Mouse (Mus musculus) CH12.LX (cell line): ENCODE measurements around the gene 2210408I21Rik. TPM values are rescaled to one million over a fixed set of nuclear protein-coding genes. Genes with fewer than 3 reads are reported as not detected.

Source experiments
- DNase-seq: peaks from one replicate; pipeline ENCODE4 v3.0.0-alpha.2; 2013; ENCODE audit errors: extremely low read depth
- H3K27ac ChIP-seq: 2 replicates; pipeline ENCODE4 v1.5.1; 2012; ENCODE audit warnings: low read depth, mild to moderate bottlenecking, control low read depth, moderate library complexity; ENCODE audit not compliant: insufficient read depth
- H3K27me3 ChIP-seq: replicated peaks from 2 replicates; pipeline ENCODE3; 2012; ENCODE audit warnings: inconsistent platforms
- H3K36me3 ChIP-seq, 2 experiments: replicated peaks in 1 of 2; 2 replicates each; pipeline versions ENCODE3 to v1.6.1; 2012; ENCODE audit warnings: inconsistent platforms in 1 of 2, low read length in 1 of 2, mild to moderate bottlenecking in 1 of 2, mixed read lengths in 1 of 2, moderate library complexity in 1 of 2; ENCODE audit not compliant: control insufficient read depth in 1 of 2, insufficient read depth in 1 of 2
- H3K4me1 ChIP-seq, 2 experiments: 2 replicates each; pipeline ENCODE4 v1.6.1; 2012; ENCODE audit warnings: inconsistent platforms in 1 of 2, moderate library complexity in 1 of 2; ENCODE audit not compliant: insufficient read depth in 2 of 2, control insufficient read depth in 1 of 2
- H3K4me2 ChIP-seq: 2 replicates; pipeline ENCODE4 v1.6.1; 2012; ENCODE audit warnings: low read depth, mild to moderate bottlenecking, control low read depth; ENCODE audit not compliant: poor library complexity, insufficient read depth, severe bottlenecking
- H3K4me3 ChIP-seq, 3 experiments: fragments of 150-350 bp in 1 of 3; sonication (generic) in 1 of 3; replicated peaks in 1 of 3; 2 replicates each; pipeline versions ENCODE3 to v1.5.1; 2011 to 2012; ENCODE audit warnings: low read depth in 2 of 3, low read length in 2 of 3, mild to moderate bottlenecking in 2 of 3, moderate library complexity in 2 of 3, control low read depth in 1 of 3, improper control_type of control experiment in 1 of 3, inconsistent platforms in 1 of 3, mixed read lengths in 1 of 3; ENCODE audit not compliant: poor library complexity in 1 of 3
- H3K79me2 ChIP-seq: replicated peaks from 2 replicates; pipeline ENCODE4 v1.6.1; 2012; ENCODE audit warnings: mild to moderate bottlenecking, moderate library complexity; ENCODE audit not compliant: control insufficient read depth, poor library complexity, insufficient read depth, severe bottlenecking; ENCODE audit errors: extremely low read depth
- H3K9ac ChIP-seq: 2 replicates; pipeline ENCODE4 v1.6.1; 2012; ENCODE audit warnings: low read depth, mild to moderate bottlenecking, control low read depth, moderate library complexity; ENCODE audit not compliant: insufficient read depth
- H3K9me3 ChIP-seq: replicated peaks from 2 replicates; pipeline ENCODE3; 2012; ENCODE audit warnings: low read length, inconsistent platforms, mixed read lengths
- CHD2 ChIP-seq: IDR thresholded peaks from 2 replicates; pipeline ENCODE4 v1.6.1; 2011; ENCODE audit warnings: low read length, improper control_type of control experiment
- CTCF ChIP-seq, 2 experiments: IDR thresholded peaks in 1 of 2; conservative IDR thresholded peaks in 1 of 2; 2 replicates each; pipeline ENCODE4 v1.5.1; 2011 to 2012; ENCODE audit warnings: low read depth in 2 of 2, low read length in 2 of 2, improper control_type of control experiment in 1 of 2, inconsistent platforms in 1 of 2, mild to moderate bottlenecking in 1 of 2, moderate library complexity in 1 of 2
- E2F4 ChIP-seq: IDR thresholded peaks from 2 replicates; pipeline ENCODE4 v1.6.1; 2011; ENCODE audit warnings: low read depth, low read length, improper control_type of control experiment; ENCODE audit not compliant: insufficient replicate concordance
- EP300 ChIP-seq: IDR thresholded peaks from 2 replicates; pipeline ENCODE4 v1.6.1; 2011; ENCODE audit warnings: low read length, improper control_type of control experiment
- GABPA ChIP-seq: IDR thresholded peaks from 2 replicates; pipeline ENCODE4 v1.6.1; 2012; ENCODE audit warnings: low read depth, low read length, improper control_type of control experiment, inconsistent platforms; ENCODE audit not compliant: insufficient replicate concordance
- KAT2A ChIP-seq: IDR thresholded peaks from 2 replicates; pipeline ENCODE4 v1.6.1; 2012; ENCODE audit warnings: low read length, improper control_type of control experiment, inconsistent platforms; ENCODE audit not compliant: insufficient replicate concordance
- MAX ChIP-seq: IDR thresholded peaks from 2 replicates; pipeline ENCODE4 v1.6.1; 2011; ENCODE audit warnings: low read length, improper control_type of control experiment
- NRF1 ChIP-seq: IDR thresholded peaks from 2 replicates; pipeline ENCODE4 v1.6.1; 2014; ENCODE audit warnings: low read depth, mild to moderate bottlenecking, inconsistent platforms, low read length, improper control_type of control experiment, moderate library complexity
- POLR2A ChIP-seq: IDR thresholded peaks from 2 replicates; pipeline ENCODE4 v1.6.1; 2011; ENCODE audit warnings: low read depth, mild to moderate bottlenecking, improper control_type of control experiment, low read length
- SMC3 ChIP-seq: IDR thresholded peaks from 2 replicates; pipeline ENCODE4 v1.6.1; 2011; ENCODE audit warnings: low read depth, low read length, improper control_type of control experiment
- TCF12 ChIP-seq: IDR thresholded peaks from 2 replicates; pipeline ENCODE4 v1.6.1; 2014; ENCODE audit warnings: low read depth, mild to moderate bottlenecking, inconsistent platforms, low read length, improper control_type of control experiment
- USF1 ChIP-seq: IDR thresholded peaks from 2 replicates; pipeline ENCODE4 v1.6.1; 2014; ENCODE audit warnings: low read depth, mild to moderate bottlenecking, inconsistent platforms, low read length, improper control_type of control experiment
- ZC3H11A ChIP-seq: IDR thresholded peaks from 2 replicates; pipeline ENCODE4 v1.6.1; 2012; ENCODE audit warnings: low read depth, mild to moderate bottlenecking, inconsistent platforms, low read length, improper control_type of control experiment
- ZMIZ1 ChIP-seq: IDR thresholded peaks from 2 replicates; pipeline ENCODE4 v1.6.1; 2012; ENCODE audit warnings: low read depth, mild to moderate bottlenecking, inconsistent platforms, low read length, improper control_type of control experiment
- ZNF384 ChIP-seq: IDR thresholded peaks from 2 replicates; pipeline ENCODE4 v1.6.1; 2012; ENCODE audit warnings: low read depth, low read length, improper control_type of control experiment, inconsistent platforms
- dilution Hi-C: fragments of 300-500 bp; cut with MboI; formaldehyde crosslinking; loops from 2 replicates; pipeline ENCODE4 v1.14.3; 2020; ENCODE audit warnings: low sequenced_read_pairs; ENCODE audit not compliant: extremely low pct_unique_long_range_greater_than_20kb, extremely low pct_ligation_motif_present
- in situ Hi-C: fragments of 300-500 bp; cut with MboI; formaldehyde crosslinking; loops from 3 replicates; pipeline ENCODE4 v1.14.3; 2019; ENCODE audit warnings: low sequenced_read_pairs, low pct_ligation_motif_present, low pct_unique_long_range_greater_than_20kb, mixed read lengths
- polyA plus RNA-seq: library from polyadenylated mRNA; unstranded; fragments of >175 nt; gene quantifications from 2 replicates; pipeline ENCODE4 v1.2.1, GENCODE M21; 2012; ENCODE audit warnings: low read depth; ENCODE audit not compliant: insufficient read length
- total RNA-seq, 2 experiments: library from RNA; depleted of rRNA; stranded (reverse); fragments of 300-350 nt in 1 of 2; fragments of >200 nt in 1 of 2; gene quantifications; 2 replicates each; pipeline ENCODE4 v1.2.3; 2012 to 2014

The 2210408I21Rik gene
- total and polyA plus RNA-seq, 3 experiments, result 5.6 to 14.7 (median 7.7) TPM

DNA sequence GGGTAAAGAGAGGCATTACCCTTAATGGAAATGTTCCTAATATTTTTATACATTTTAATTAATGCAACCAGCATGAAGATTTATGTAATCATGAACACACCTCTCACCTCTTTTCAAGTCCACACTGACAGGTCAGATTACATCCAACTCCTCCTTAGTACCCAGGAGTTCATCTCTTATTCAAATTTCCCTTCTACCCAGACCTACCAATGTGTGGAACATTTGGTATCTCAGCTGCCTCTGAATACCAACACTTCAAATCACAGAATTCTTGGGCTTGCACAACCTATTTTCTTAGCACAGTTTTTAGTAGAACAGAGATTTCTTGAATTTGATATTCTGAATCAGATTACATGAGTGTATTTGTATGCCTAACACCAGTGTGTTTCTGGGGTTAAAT lies 394.4 kb downstream of the 2210408I21Rik start:
- H3K79me2 ChIP-seq, result no peaks in the 10 kb centered on the region
- no peak overlapping the region for H3K27ac ChIP-seq
- H3K9ac ChIP-seq, result no peak overlapping the region
- no peaks in the 10 kb centered on the region for H3K36me3 ChIP-seq
- H3K27me3 ChIP-seq, result no peaks in the 10 kb centered on the region
- H3K4me1 ChIP-seq, result peaks cover 0 to 12% of the 10 kb centered on the region in 2 experiments; a peak in 1 of 4 replicates
- no peak for DNase-seq
- dilution Hi-C loops (no loop called here), in situ Hi-C loops (no loop called here)
- H3K9me3 ChIP-seq, result no peaks in the 10 kb centered on the region
- TF ChIP-seq TCF12 (no peak), CTCF (conservative IDR thresholded peaks at IDR 0.05 in 1 of 2, IDR thresholded peaks at IDR 0.05 in 1 of 2; ENCODE audit: low read depth in 2 of 2, low read length in 2 of 2) (no peak), CHD2 (no peak), ZNF384 (no peak), E2F4 (no peak), MAX (no peak), ZC3H11A (no peak), SMC3 (no peak)
- H3K4me3 ChIP-seq, result no peak overlapping the region
- H3K4me2 ChIP-seq, result no peak overlapping the region

DNA sequence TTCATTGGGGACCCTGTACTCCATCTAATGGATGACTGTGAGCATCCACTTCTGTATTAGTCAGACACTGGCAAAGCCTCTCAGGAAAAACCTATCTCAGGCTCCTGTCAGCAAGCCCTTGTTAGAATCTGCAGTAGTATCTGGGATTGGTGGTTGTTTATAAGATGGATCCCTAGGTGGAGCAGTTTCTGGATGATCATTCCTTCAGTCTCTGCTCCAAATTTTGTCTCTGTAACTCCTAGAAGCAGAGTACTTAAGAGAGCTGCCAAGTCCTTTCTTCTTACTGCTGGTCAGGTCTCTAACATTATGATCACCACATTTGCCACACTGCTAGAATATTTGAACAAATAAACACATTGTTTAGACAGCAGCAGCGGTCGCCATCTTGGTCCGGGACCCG lies 402.1 kb downstream of the 2210408I21Rik start:
- in situ Hi-C loops (no loop called here), dilution Hi-C loops (no loop called here)
- Histone ChIP-seq H3K4me2 (no peak overlapping the region), H3K9ac (no peak overlapping the region), H3K4me1 (no peaks in the 10 kb centered on the region), H3K79me2 (no peaks in the 10 kb centered on the region), H3K4me3 (no peak overlapping the region), H3K9me3 (no peaks in the 10 kb centered on the region), H3K27ac (no peak overlapping the region), H3K36me3 (no peaks in the 10 kb centered on the region), H3K27me3 (no peaks in the 10 kb centered on the region)
- TF ChIP-seq EP300, result no peak
- no peak for TF ChIP-seq KAT2A
- TF ChIP-seq NRF1, result no peak
- no peak for TF ChIP-seq E2F4
- TF ChIP-seq GABPA, result no peak
- no peak for TF ChIP-seq ZMIZ1
- no peak for TF ChIP-seq USF1
- no peak for TF ChIP-seq POLR2A
- DNase-seq, result no peak
